Mouse (Mus musculus): ENCODE results near the gene Pamr1.

Gene Pamr1

DNA sequence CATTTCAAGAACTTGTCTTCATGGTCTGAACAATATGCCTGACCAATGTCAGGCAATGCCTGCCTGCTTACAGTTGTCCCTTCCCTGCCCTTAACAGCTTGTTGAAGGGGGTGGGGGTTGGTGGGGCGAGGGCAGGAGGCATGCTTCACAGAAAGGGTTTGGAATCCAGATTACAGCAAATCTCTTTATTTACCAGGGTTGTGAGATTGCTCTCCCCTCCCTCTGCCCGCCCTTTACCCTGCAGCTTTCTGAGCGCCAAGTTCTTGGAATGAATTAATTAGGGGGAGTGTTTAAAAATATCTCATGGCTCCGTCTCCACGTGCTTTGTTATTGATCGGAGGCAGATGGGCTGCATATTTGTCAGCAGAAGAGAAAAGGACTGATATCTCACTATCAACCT is 113.5 kb downstream of the Pamr1 start:
- DNase-seq: no peak

DNA sequence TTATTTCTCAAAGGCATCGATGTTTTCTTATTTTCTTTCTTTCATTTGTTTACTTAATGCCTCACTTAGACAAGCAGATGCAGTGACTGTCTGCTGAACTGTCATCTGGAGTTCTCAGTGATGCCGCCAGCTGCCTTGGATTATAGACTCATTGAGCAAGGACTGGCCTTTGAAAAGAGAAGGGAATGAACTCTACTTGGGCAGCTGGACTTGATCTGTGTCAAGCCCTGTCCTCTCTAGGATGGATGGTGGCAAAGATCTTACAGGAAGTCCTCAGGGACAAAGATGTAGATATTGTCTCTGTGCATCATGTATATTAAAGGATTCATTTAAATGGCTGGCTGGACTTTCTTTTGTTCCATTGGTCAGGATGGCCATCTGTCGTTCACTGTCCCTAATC is 114.1 kb downstream of the Pamr1 start:
- DNase-seq: no peak

DNA sequence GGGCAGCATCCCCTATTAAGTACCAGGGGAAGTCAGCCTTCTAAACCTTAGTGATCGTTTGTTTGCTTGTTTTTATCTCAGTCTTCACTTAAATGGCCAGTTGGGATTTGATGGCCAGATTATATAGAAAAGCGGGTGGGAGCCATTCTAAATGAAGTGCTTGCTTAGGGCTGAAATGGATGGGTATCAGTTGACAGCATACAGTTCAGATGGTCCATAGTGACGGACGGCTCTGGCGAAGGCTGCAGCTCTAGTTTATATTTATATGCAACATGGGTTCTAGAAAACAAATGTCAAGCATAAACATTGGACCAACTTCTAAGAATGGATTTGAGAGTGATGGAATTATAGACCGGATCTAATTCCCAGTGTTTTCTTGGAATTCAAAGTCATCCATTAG is 118.2 kb downstream of the Pamr1 start:
- DNase-seq: no peak

DNA sequence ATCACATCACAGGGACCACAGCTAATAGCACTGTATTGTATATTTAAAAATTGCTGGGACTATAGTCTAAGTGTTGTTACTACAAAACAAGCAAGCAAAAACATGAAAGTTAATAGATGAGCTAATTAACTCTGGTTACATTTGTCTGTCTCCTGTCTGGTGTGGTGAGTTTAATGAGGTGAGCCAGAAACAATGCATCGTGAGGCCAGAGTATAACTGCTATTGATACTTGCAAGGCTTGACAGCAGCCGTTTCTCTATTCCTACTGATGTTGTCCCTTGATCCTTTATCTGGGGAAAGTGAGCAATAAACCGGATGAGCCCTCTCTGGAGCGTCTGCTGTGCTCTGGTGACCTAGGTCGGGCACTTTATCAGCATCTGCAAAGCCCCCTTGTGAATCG is 119.8 kb downstream of the Pamr1 start:
- DNase-seq: no peak

DNA sequence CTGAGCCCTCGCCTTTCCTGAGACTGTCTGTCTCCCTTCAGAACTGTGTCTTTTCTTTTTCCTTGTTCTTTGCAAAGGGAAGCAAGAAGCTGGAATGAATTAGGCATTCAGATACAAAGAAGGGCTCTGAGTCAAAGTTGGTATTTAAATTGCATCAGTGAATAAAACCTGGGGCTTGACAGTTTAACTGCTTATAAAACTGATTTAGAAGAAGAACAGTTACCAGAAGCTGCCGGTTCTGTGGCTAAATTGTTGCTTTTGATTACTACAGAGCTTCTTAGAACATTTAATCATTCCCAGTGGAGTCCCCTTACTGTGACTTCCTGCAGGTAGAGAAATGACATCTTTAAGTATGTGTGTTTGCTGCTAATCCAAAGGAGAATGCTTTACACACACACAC is 124.8 kb downstream of the Pamr1 start:
- no peak for DNase-seq

DNA sequence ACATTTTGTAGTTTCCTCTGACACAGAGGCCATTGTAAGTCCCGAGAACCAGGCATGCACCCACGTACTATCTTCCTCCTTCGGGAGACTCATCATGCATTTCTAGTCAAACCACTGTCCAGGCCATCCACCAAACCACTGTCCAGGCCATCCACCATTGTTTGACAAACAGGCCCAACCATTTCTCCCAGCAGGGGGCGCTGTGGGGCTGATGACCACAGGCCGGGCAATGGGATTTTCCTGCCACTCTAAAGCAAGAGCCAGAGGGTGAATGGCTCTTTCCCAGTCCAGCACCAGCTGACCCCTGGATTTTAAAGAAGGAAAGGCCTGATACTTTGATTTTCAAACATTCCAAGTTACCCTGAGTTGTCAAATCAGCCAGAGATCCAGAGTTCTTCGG is 125.5 kb downstream of the Pamr1 start:
- DNase-seq: peak; percentile 70

DNA sequence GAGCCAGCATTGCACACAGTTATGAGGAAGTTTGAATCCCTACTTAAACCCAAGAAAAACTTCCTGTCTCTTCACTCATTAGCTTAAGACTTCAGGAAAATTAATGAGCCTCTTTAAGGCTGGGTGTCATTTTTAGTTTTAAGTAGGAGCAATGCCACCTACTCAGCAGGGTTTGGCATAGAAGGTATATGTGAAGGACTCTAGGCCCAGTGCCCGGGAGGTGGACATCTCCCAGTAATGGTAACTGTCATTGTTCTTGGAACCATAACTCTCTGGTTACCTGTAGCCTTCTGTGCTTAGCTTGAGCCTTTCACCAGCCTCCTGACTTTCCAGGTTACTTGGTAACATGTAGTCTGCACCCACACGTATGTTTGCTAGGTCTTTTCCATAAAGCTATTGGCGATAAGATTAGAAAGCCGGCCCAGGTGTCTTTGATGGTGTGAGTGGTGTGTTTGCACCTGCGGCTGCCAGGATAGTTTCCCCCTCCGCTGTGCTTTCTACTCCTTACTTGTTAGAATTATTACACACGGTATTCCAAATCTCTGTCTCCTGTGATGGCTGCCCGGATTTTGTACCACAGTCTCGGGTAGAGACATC is 127.0 kb downstream of the Pamr1 start:
- DNase-seq: no peak

DNA sequence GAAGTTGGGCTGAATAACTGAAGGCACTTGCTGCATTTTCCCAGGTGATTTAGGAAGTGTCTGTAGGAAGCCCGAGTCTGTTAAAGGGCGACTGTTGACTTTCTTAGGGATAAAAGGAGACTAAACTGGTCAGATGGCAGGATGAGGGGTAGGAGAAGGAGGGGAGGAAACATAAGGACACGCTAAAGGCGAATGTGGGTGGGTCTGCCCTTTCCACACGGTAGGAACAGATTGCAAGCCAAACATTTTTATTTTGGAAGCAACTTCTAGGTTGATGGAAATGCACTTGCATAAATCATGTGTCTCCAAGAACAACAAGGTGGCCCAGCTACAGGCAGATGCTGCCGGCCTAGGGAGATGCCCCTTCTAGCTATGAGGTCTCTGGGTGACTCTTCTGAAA is 127.6 kb downstream of the Pamr1 start:
- DNase-seq: no peak

DNA sequence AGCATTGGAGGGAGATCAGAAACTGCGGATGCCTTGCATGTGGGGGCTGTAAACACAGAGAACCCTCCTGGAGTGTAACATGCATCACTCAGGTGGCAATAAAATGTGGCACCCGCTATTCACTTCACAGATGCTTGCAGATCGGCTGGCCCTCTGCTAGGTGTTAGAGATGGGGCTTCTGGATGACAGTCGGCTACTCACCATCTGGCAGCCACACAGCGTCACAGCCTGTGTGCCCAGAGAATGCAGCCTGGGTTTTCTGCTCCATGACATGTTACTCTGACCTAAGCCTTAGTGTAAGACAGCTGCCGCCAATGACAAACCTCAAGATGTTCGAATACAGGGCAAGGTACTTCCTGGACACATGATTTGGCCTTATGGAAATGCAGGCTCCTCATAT is 131.5 kb downstream of the Pamr1 start:
- no peak for DNase-seq

DNA sequence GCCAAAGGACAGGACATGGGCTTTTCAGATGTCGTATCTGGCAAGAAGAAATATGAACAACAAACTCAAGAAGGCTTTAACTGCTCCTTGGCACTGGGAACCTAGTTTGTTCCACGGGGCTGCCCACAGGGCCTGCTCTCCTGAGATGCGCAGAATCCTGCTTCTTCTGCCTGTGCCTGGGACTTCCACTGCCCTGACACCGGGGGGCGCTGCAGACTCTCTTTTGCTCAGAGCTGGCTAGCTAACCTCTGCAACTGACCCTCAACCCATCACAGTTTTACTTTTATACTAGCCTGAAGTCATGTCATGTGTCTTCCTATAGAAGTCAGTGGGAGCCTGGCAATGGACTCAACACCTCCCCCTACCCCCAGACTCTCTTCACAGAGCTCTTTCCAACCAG is 132.4 kb downstream of the Pamr1 start:
- DNase-seq: peak; percentile 49

DNA sequence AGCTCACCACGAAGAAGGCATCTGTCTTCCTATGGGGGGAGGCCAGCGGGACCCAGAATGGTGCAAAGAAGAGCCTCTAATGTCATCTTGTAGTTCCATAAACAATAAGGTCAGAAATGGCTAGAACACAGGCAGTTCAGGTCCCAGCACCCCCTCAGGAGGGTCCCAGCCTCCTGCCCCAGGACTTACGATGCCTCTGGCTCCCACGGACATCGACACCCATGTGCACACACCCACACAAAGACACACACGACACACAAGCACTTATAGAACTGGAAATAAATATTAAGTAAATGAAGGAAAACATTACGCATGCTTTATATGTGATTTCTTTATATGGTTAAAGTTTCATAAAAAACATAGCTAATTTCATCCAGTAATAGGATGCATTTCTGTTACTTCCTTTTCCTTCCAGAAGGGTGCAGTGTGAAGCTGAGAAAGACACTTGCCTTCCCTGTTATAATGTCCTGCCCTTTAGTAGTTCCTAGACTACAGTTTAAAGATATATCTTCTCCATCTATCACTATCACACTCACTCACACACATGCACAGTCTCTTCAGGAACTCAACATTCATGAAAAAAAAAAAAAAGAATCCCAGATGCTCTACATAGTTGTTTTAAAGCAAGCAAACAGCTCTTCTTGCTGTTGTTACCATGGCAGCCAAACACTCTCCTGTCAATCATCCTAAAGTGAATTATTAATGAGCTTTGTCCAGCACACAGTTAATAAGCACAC is 135.7 kb downstream of the Pamr1 start:
- DNase-seq: no peak

DNA sequence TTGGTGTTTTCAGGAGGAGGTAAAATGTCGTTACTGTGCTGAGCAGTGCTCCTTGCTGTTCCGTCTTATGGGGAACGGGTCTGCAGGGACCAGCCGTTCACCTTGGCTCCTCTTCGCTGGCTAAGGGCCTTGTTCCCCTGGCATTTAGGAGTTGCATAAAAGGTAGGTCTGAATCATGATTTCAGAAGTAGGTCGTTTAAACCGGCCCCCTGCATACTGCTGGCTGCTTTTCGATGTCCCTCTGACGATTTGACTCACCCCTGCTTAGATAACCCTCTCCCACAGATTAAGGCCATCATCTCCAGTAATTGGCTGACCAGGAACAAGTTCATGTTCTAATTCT is 136.3 kb downstream of the Pamr1 start:
- DNase-seq: no peak
